Mouse (Mus musculus) lung, adult 2 months (tissue): ENCODE results near the gene Gm10037.

ENCODE experiments used
- CTCF ChIP-seq: fragments of 200-500 bp; IDR thresholded peaks from 2 replicates; pipeline ENCODE4 v1.5.1; 2011; ENCODE audit warnings: mild to moderate bottlenecking, low read length, control low read depth; ENCODE audit not compliant: insufficient read depth
- POLR2A ChIP-seq: fragments of 200-500 bp; IDR thresholded peaks from 2 replicates; pipeline ENCODE4 v1.6.1; 2011; ENCODE audit warnings: low read depth, mild to moderate bottlenecking, control low read depth, low read length, borderline replicate concordance; ENCODE audit errors: extremely low read depth

DNA sequence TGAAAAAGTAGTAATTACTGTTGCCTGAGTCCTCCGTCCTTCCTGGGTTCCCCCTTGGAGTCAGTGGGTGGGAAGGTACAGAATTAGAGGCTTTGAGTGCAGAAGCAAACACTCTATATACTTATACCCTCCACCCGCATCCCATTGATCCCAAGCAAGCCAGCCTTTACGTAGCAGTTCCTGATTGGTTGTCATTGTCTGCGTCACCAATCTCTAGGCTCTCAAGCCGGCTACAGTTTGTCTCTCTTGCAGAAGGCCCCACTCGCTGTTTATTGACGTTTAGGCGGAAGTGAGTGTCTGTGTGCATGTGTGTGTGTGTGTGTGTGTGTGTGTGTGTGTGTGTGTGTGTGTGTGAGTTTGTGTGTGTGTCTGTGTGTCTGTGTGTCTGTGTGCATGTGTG lies 53.1 kb downstream of the Gm10037 start:
- no peak for TF ChIP-seq CTCF
- no peak for TF ChIP-seq POLR2A
